Mouse (Mus musculus) MEL (cell line): ENCODE results near the gene Tbc1d2b. TPM values are rescaled to one million over a fixed set of nuclear protein-coding genes. Genes with fewer than 3 reads are reported as not detected.

Experiments
- DNase-seq: peaks from one replicate; pipeline ENCODE4 v3.0.0; 2011; ENCODE audit warnings: low read depth, low spot score
- H3K27ac ChIP-seq: 2 replicates; pipeline ENCODE4 v1.5.1; 2012; ENCODE audit warnings: low read depth, mild to moderate bottlenecking, control low read depth, low read length, moderate library complexity; ENCODE audit not compliant: control insufficient read depth
- H3K27me3 ChIP-seq, 2 experiments: fragments of 150-350 bp in 1 of 2; sonication (generic) in 1 of 2; 2 replicates each; pipeline ENCODE4 v1.6.1; 2012; ENCODE audit warnings: low read length in 2 of 2, mild to moderate bottlenecking in 2 of 2, improper control_type of control experiment in 1 of 2, moderate library complexity in 1 of 2; ENCODE audit not compliant: insufficient read depth in 2 of 2, control insufficient read depth in 1 of 2
- H3K36me3 ChIP-seq, 2 experiments: 2 replicates each; pipeline ENCODE4 v1.6.1; 2012 to 2014; ENCODE audit warnings: low read length in 2 of 2, improper control_type of control experiment in 1 of 2, inconsistent platforms in 1 of 2, mild to moderate bottlenecking in 1 of 2; ENCODE audit not compliant: insufficient read depth in 2 of 2, control insufficient read depth in 1 of 2
- H3K4me1 ChIP-seq, 2 experiments: fragments of 150-350 bp in 1 of 2; sonication (generic) in 1 of 2; 2 replicates each; pipeline ENCODE4 v1.6.1; 2012; ENCODE audit warnings: low read length in 2 of 2, improper control_type of control experiment in 1 of 2, mild to moderate bottlenecking in 1 of 2; ENCODE audit not compliant: insufficient read depth in 2 of 2, control insufficient read depth in 1 of 2
- H3K4me3 ChIP-seq, 2 experiments: fragments of 150-350 bp in 1 of 2; sonication (generic) in 1 of 2; 2 replicates each; pipeline ENCODE4 v1.5.1; 2012; ENCODE audit warnings: low read depth in 2 of 2, low read length in 2 of 2, mild to moderate bottlenecking in 2 of 2, moderate library complexity in 2 of 2, control low read depth in 1 of 2, improper control_type of control experiment in 1 of 2; ENCODE audit not compliant: control insufficient read depth in 1 of 2, insufficient read depth in 1 of 2
- H3K79me2 ChIP-seq: 2 replicates; pipeline ENCODE4 v1.6.1; 2012; ENCODE audit warnings: mild to moderate bottlenecking, low read length, moderate library complexity; ENCODE audit not compliant: control insufficient read depth, poor library complexity, insufficient read depth
- H3K9ac ChIP-seq: 2 replicates; pipeline ENCODE4 v1.6.1; 2012; ENCODE audit warnings: low read depth, mild to moderate bottlenecking, control low read depth, low read length, moderate library complexity; ENCODE audit not compliant: control insufficient read depth, poor library complexity, severe bottlenecking
- H3K9me3 ChIP-seq: fragments of 150-350 bp; sonication (generic); replicated peaks from 2 replicates; pipeline ENCODE4 v1.6.1; 2012; ENCODE audit warnings: mild to moderate bottlenecking, low read length, improper control_type of control experiment, moderate library complexity; ENCODE audit not compliant: insufficient read depth
- ELF1 ChIP-seq: IDR thresholded peaks from 2 replicates; pipeline ENCODE4 v1.6.1; 2014; ENCODE audit warnings: low read depth, mild to moderate bottlenecking, inconsistent platforms, low read length, improper control_type of control experiment, moderate library complexity
- ETS1 ChIP-seq: IDR thresholded peaks from 2 replicates; pipeline ENCODE4 v1.6.1; 2012; ENCODE audit warnings: low read depth, mild to moderate bottlenecking, inconsistent platforms, low read length, improper control_type of control experiment, moderate library complexity
- GABPA ChIP-seq: IDR thresholded peaks from 2 replicates; pipeline ENCODE4 v1.6.1; 2012; ENCODE audit warnings: low read depth, mild to moderate bottlenecking, inconsistent platforms, low read length, improper control_type of control experiment, moderate library complexity
- JUND ChIP-seq: IDR thresholded peaks from 2 replicates; pipeline ENCODE4 v1.6.1; 2011; ENCODE audit warnings: low read depth, mild to moderate bottlenecking, improper control_type of control experiment, low read length
- MAFK ChIP-seq: IDR thresholded peaks from 2 replicates; pipeline ENCODE4 v1.6.1; 2011; ENCODE audit warnings: low read depth, mild to moderate bottlenecking, low read length, improper control_type of control experiment, borderline replicate concordance
- MAX ChIP-seq: IDR thresholded peaks from 2 replicates; pipeline ENCODE4 v1.6.1; 2011; ENCODE audit warnings: low read length, improper control_type of control experiment
- MAZ ChIP-seq: IDR thresholded peaks from 2 replicates; pipeline ENCODE4 v1.6.1; 2012; ENCODE audit warnings: low read depth, mild to moderate bottlenecking, inconsistent platforms, low read length, improper control_type of control experiment
- MXI1 ChIP-seq: IDR thresholded peaks from 2 replicates; pipeline ENCODE4 v1.6.1; 2011; ENCODE audit warnings: mild to moderate bottlenecking, low read depth, low read length, improper control_type of control experiment
- MYC ChIP-seq: IDR thresholded peaks from 2 replicates; pipeline ENCODE4 v1.6.1; 2011; ENCODE audit warnings: low read depth, mild to moderate bottlenecking, low read length, improper control_type of control experiment, moderate library complexity
- POLR2A ChIP-seq, 2 experiments: IDR thresholded peaks; 2 replicates each; pipeline ENCODE4 v1.6.1; 2011 to 2012; ENCODE audit warnings: low read length in 2 of 2, mild to moderate bottlenecking in 2 of 2, control low read depth in 1 of 2, improper control_type of control experiment in 1 of 2, low read depth in 1 of 2, moderate library complexity in 1 of 2; ENCODE audit not compliant: control insufficient read depth in 1 of 2, insufficient read depth in 1 of 2, poor library complexity in 1 of 2
- POLR2AphosphoS5 ChIP-seq: IDR thresholded peaks from 2 replicates; pipeline ENCODE4 v1.6.1; 2012; ENCODE audit warnings: low read depth, borderline replicate concordance, mild to moderate bottlenecking, inconsistent platforms, low read length, moderate library complexity, mixed read lengths
- SMC3 ChIP-seq: IDR thresholded peaks from 2 replicates; pipeline ENCODE4 v1.6.1; 2011; ENCODE audit warnings: low read depth, low read length, improper control_type of control experiment
- TBP ChIP-seq: IDR thresholded peaks from 2 replicates; pipeline ENCODE4 v1.8.0; 2011; ENCODE audit warnings: low read depth, low read length, improper control_type of control experiment
- UBTF ChIP-seq: IDR thresholded peaks from 2 replicates; pipeline ENCODE4 v1.6.1; 2012; ENCODE audit warnings: low read depth, mild to moderate bottlenecking, inconsistent platforms, low read length, improper control_type of control experiment, moderate library complexity, borderline replicate concordance; ENCODE audit not compliant: insufficient read depth
- USF1 ChIP-seq: IDR thresholded peaks from 2 replicates; pipeline ENCODE4 v1.6.1; 2014; ENCODE audit warnings: low read depth, mild to moderate bottlenecking, inconsistent platforms, low read length, improper control_type of control experiment, moderate library complexity
- ZC3H11A ChIP-seq: IDR thresholded peaks from 2 replicates; pipeline ENCODE4 v1.6.1; 2012; ENCODE audit warnings: low read depth, mild to moderate bottlenecking, inconsistent platforms, low read length, improper control_type of control experiment
- ZKSCAN1 ChIP-seq: IDR thresholded peaks from 2 replicates; pipeline ENCODE4 v1.6.1; 2012; ENCODE audit warnings: low read depth, mild to moderate bottlenecking, inconsistent platforms, low read length, improper control_type of control experiment, moderate library complexity
- polyA plus RNA-seq, 2 experiments: library from polyadenylated mRNA; stranded (reverse) in 1 of 2; unstranded in 1 of 2; fragments of >175 nt in 1 of 2; fragments of >200 nt in 1 of 2; gene quantifications; 2 replicates each; pipeline versions ENCODE4 v1.2.1 to v1.2.4; 2012; ENCODE audit warnings: low replicate concordance in 2 of 2, low read depth in 1 of 2; ENCODE audit not compliant: insufficient read length in 2 of 2, insufficient read depth in 1 of 2, missing spikeins in 1 of 2
- total RNA-seq: library from RNA; depleted of rRNA; stranded (reverse); fragments of 300-350 nt; gene quantifications from 2 replicates; pipeline ENCODE4 v1.2.3, GENCODE M21; 2012

The Tbc1d2b gene
- total and polyA plus RNA-seq, 3 experiments = 7.1 to 12.6 TPM; not detected in 1

DNA sequence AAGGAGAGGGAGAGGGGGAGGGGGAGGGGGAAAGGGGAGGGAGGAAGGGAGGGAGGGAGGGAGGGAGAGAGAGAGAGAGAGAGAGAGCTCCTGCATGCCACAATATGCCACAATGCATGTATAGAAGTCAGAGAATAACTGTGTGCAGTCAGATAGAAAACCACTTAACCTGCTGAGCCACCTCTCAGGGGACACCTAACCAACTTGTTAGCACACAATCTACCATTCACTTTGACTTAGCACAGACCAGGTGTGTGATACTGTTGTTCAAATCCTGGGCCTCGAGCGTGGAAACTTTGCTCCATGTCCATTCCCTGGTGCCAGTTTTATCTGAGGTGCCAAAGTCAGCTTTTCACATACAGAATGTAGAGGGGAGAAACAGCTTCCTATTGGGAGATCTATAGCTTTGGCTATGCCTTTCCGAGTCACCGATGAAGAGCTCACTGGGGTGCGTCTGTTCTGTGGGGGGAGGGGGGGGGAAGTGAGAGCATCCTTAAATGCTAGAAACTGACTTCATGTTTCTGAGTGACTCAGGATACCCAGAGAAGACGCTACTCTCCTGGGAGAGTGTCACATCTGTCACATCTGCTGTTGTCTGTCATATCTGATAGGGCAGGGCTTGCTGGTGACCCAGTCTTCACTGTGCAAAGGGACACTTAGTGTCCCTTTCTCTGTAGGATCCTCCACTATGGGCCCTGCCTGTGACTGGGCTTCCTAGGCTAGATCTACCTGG, 88.8 kb downstream of the Tbc1d2b start:
- H3K36me3 ChIP-seq = no peaks in the 10 kb centered on the region
- H3K9ac ChIP-seq = no peak overlapping the region
- H3K9me3 ChIP-seq = no peaks in the 10 kb centered on the region
- no peaks in the 10 kb centered on the region; a peak in 1 of 4 replicates for H3K27me3 ChIP-seq
- H3K79me2 ChIP-seq = no peaks in the 10 kb centered on the region
- no peaks in the 10 kb centered on the region for H3K4me1 ChIP-seq
- no peak for DNase-seq
- TF ChIP-seq GABPA (no peak), MAZ (no peak), ZC3H11A (no peak), POLR2A (IDR thresholded peaks at IDR 0.05; ENCODE audit: control insufficient read depth in 1 of 2, insufficient read depth in 1 of 2, low read depth in 1 of 2, low read length in 2 of 2, poor library complexity in 1 of 2) (no peak), JUND (no peak), MAFK (no peak)
- TF ChIP-seq, all 39 proteins: peak for 0
- H3K27ac ChIP-seq = no peak overlapping the region
- H3K4me3 ChIP-seq = no peak overlapping the region

DNA sequence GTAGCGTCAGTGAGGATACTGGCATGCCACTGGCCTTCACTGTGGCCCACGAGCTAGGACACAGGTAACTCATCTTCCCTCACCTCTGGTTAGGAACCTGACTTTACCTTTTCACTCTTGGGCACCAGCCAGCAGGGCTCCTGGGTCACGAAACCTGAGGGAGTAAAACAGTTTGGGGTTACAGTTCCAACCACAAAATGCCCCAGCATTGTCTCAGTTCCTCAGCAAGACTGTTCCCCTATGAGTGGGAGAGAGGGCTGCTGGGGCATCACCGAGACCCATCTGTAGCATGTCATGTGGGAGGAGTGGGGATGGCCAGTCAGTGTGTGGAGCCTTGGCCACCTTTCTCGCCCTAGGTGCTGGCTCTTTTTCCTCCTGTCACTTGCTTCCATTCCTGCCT, 91.2 kb downstream of the Tbc1d2b start:
- Histone ChIP-seq H3K4me3 (no peak overlapping the region), H3K4me1 (no peaks in the 10 kb centered on the region), H3K27ac (no peak overlapping the region), H3K79me2 (no peaks in the 10 kb centered on the region), H3K9me3 (no peaks in the 10 kb centered on the region), H3K36me3 (no peaks in the 10 kb centered on the region), H3K9ac (no peak overlapping the region), H3K27me3 (no peaks in the 10 kb centered on the region; a peak in 1 of 4 replicates)
- TF ChIP-seq MXI1 (no peak), POLR2AphosphoS5 (no peak), MYC (no peak), ZKSCAN1 (no peak)
- no peak for DNase-seq

DNA sequence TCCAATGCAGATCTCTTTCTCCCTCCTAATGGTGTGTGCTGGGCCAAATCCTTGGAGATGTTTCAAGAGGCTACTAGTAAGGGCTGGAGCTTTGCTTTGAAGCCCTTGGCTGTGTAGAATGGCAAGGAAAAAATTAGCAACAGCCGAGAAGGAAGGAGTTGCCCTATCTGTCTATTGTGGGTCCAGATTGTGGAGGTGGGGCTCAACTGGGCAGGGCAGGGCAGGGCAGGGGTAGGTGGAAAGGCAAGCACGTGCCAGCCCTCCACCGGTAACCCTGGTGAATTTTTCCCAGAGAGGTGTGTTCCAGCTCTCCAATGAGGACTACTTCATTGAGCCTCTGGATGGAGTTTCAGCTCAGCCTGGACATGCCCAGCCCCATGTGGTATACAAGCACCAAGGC, 97.3 kb downstream of the Tbc1d2b start:
- H3K9ac ChIP-seq = no peak overlapping the region
- no peak for TF ChIP-seq ELF1
- TF ChIP-seq MAX = no peak
- TF ChIP-seq SMC3 = no peak
- TF ChIP-seq TBP = no peak
- no peak for TF ChIP-seq ZC3H11A
- no peak for TF ChIP-seq POLR2AphosphoS5
- no peak for TF ChIP-seq UBTF
- no peak for TF ChIP-seq ETS1
- no peak for TF ChIP-seq MYC
- no peak for TF ChIP-seq USF1
- TF ChIP-seq JUND = no peak
- TF ChIP-seq, all 39 proteins: peak for 0
- Histone ChIP-seq H3K27ac (no peak overlapping the region), H3K79me2 (no peaks in the 10 kb centered on the region), H3K27me3 (no peaks in the 10 kb centered on the region), H3K9me3 (no peaks in the 10 kb centered on the region), H3K4me1 (no peaks in the 10 kb centered on the region), H3K4me3 (no peak overlapping the region), H3K36me3 (no peaks in the 10 kb centered on the region)
- no peak for DNase-seq
